Mouse (Mus musculus): ENCODE data around the gene Gm33543. TPM values are rescaled to one million over a fixed set of nuclear protein-coding genes. Genes with fewer than 3 reads are reported as not detected.

The Gm33543 gene
- polyA plus RNA-seq, 1 experiment = not detected

GRCm38 (mm10) chr10:95778622-95779021 is 64.1 kb downstream of the Gm33543 start:
- TF ChIP-seq CTCF (IDR thresholded peaks at IDR 0.05; ENCODE audit: control insufficient read depth, insufficient read depth, low read length) (no peak), POLR2A (IDR thresholded peaks at IDR 0.05; ENCODE audit: borderline replicate concordance, control insufficient read depth, low read depth, low read length) (no peak)
- no peak overlapping the region for H3K4me3 ChIP-seq (replicated peaks; ENCODE audit: control insufficient read depth, low read depth, low read length)
- H3K4me1 ChIP-seq (ENCODE audit: control insufficient read depth, insufficient read depth, low read length) = peaks cover 3% of the 10 kb centered on the region
- 50% methylated on average over 8 of the region's 8 CpGs for WGBS
- peak overlapping the region; percentile 68; the same call in 1 of the 2 replicates for H3K27ac ChIP-seq (ENCODE audit: control insufficient read depth, insufficient read depth, low read depth, low read length, poor library complexity)

DNA sequence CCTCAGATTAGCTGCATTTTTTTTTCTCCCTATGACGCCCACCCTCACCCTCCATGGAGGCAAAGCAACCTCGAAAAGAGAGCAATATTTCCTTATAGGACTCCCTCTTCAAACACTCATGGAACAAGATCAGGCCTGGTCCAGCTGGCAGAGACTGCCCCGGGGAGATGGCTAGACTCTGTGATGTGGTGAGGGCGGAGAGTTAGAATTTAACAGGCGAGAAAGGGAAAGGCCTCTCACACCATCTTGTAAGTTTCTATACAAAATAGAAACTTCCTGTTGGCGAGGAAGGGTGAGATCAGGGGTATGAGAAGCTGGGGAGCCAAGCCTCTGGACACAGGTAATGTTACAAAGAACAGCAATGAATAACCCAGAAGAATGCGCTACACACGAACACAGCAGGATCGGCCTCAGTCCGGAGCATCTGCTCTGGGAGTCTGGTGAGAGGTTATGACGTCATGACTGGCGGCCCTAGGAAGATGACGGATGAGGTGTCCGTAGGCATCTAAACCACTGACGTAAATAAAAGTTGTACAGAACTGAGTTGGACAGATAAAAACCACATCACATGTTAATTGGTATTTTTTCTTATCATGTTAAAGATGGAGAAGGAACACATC is 64.9 kb downstream of the Gm33543 start:
- Histone ChIP-seq H3K4me1 (ENCODE audit: control insufficient read depth, insufficient read depth, low read length) (peaks cover 5% of the 10 kb centered on the region), H3K4me3 (replicated peaks; ENCODE audit: control insufficient read depth, low read depth, low read length) (no peak overlapping the region), H3K27ac (ENCODE audit: control insufficient read depth, insufficient read depth, low read depth, low read length, poor library complexity) (peak overlapping the region; percentile 68; the same call in 1 of the 2 replicates)
- 78% methylated on average over 15 of the region's 15 CpGs for WGBS
- no peak for TF ChIP-seq POLR2A (IDR thresholded peaks at IDR 0.05; ENCODE audit: borderline replicate concordance, control insufficient read depth, low read depth, low read length)
- no peak for TF ChIP-seq CTCF (IDR thresholded peaks at IDR 0.05; ENCODE audit: control insufficient read depth, insufficient read depth, low read length)

DNA sequence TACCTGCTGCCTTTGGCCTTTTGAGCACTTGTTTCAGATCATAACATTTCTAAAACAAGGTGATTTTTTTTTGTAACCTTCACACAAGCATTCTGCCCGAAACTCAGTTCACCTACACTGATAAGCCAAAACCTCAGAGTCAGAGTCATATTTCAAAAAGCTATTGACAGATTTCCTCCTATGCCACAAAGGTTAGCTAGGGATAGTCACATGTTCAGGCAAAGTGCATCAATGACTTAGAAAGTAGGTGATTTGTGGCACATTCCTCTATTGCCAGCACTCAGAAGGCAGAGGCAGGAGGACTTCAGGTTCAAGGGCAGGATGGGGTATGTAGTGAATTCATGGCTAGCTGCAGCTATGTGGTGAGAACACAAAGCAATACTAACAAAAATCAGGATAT is 65.7 kb downstream of the Gm33543 start:
- Histone ChIP-seq H3K27ac (ENCODE audit: control insufficient read depth, insufficient read depth, low read depth, low read length, poor library complexity) (no peak overlapping the region), H3K4me3 (replicated peaks; ENCODE audit: control insufficient read depth, low read depth, low read length) (no peak overlapping the region), H3K4me1 (ENCODE audit: control insufficient read depth, insufficient read depth, low read length) (peaks cover 5% of the 10 kb centered on the region)
- TF ChIP-seq CTCF (IDR thresholded peaks at IDR 0.05; ENCODE audit: control insufficient read depth, insufficient read depth, low read length) (no peak), POLR2A (IDR thresholded peaks at IDR 0.05; ENCODE audit: borderline replicate concordance, control insufficient read depth, low read depth, low read length) (no peak)
- 60% methylated on average over 1 of the region's 1 CpGs for WGBS

GRCm38 (mm10) chr10:95774856-95775255 is 67.9 kb downstream of the Gm33543 start:
- no peak for TF ChIP-seq CTCF (IDR thresholded peaks at IDR 0.05; ENCODE audit: control insufficient read depth, insufficient read depth, low read length)
- no peak for TF ChIP-seq POLR2A (IDR thresholded peaks at IDR 0.05; ENCODE audit: borderline replicate concordance, control insufficient read depth, low read depth, low read length)
- no peak overlapping the region for H3K27ac ChIP-seq (ENCODE audit: control insufficient read depth, insufficient read depth, low read depth, low read length, poor library complexity)
- H3K4me3 ChIP-seq (replicated peaks; ENCODE audit: control insufficient read depth, low read depth, low read length) = no peak overlapping the region
- peaks cover 3% of the 10 kb centered on the region; the same call in 1 of the 2 replicates for H3K4me1 ChIP-seq (ENCODE audit: control insufficient read depth, insufficient read depth, low read length)
- WGBS = 86% methylated on average over 7 of the region's 7 CpGs

GRCm38 (mm10) chr10:95774001-95774628 is 68.6 kb downstream of the Gm33543 start:
- Histone ChIP-seq H3K4me3 (replicated peaks; ENCODE audit: control insufficient read depth, low read depth, low read length) (no peak overlapping the region), H3K4me1 (ENCODE audit: control insufficient read depth, insufficient read depth, low read length) (peaks cover 3% of the 10 kb centered on the region; the same call in 1 of the 2 replicates), H3K27ac (ENCODE audit: control insufficient read depth, insufficient read depth, low read depth, low read length, poor library complexity) (peak overlapping the region; percentile 19; the same call in 1 of the 2 replicates)
- WGBS = 78% methylated on average over 9 of the region's 9 CpGs
- TF ChIP-seq CTCF (IDR thresholded peaks at IDR 0.05; ENCODE audit: control insufficient read depth, insufficient read depth, low read length) = no peak
- no peak for TF ChIP-seq POLR2A (IDR thresholded peaks at IDR 0.05; ENCODE audit: borderline replicate concordance, control insufficient read depth, low read depth, low read length)

Other genes with a start within 250 kb of the Gm33543 start
- 28.2 TPM in 1 of 2 replicates, not detected in the other for gene Anapc15-ps, start 169.5 kb downstream of the Gm33543 start, polyA plus RNA-seq (2011; ENCODE audit: insufficient read depth, insufficient read length, low replicate concordance, missing spikeins)
- gene Eea1, start 97.7 kb upstream of the Gm33543 start, polyA plus RNA-seq (2011; ENCODE audit: insufficient read depth, insufficient read length, low replicate concordance, missing spikeins) = 13.3 and 22.8 TPM in 2 replicates